Mouse (Mus musculus) ES-E14 (cell line): ENCODE data around the gene Lamb3.

Source experiments
- CHD2 ChIP-seq: IDR thresholded peaks from 2 replicates; pipeline ENCODE4 v1.6.1; 2014; ENCODE audit warnings: mild to moderate bottlenecking, low read depth, low read length, inconsistent platforms
- MAFK ChIP-seq: IDR thresholded peaks from 2 replicates; pipeline ENCODE4 v1.6.1; 2014; ENCODE audit warnings: mild to moderate bottlenecking, low read depth, low read length, inconsistent platforms; ENCODE audit not compliant: insufficient read depth
- ZC3H11A ChIP-seq: IDR thresholded peaks from 2 replicates; pipeline ENCODE4 v1.6.1; 2012; ENCODE audit warnings: low read depth, mild to moderate bottlenecking, inconsistent platforms, low read length, borderline replicate concordance

DNA sequence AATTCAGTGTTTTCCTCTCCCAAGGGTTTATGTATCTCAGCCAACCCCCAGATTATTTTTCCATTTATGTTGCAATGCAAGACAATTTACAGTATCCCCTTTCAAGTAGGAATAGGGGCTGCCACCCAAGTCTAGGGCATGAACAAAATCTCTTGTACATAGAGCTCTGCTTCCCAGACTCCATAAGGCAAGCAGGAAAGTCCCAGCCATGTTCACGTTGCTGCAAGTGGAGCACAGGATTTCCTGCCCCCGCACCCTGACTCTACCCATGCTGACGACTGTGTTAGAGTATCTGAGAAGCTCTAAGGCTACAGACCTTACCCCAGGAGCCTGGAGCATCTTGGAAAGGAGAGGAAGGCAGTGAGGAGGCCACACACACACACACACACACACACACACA lies 17.7 kb upstream of the Lamb3 start:
- no peak for TF ChIP-seq CHD2
- TF ChIP-seq ZC3H11A: no peak
- TF ChIP-seq MAFK: no peak
